Mouse (Mus musculus) limb, embryonic 14.5 days (tissue): Measurements from ENCODE around the gene Lrrc38. TPM values are rescaled to one million over a fixed set of nuclear protein-coding genes. Genes with fewer than 3 reads are reported as not detected.

Experiments
- ATAC-seq: fragments of 200-750 bp; cut with Nextera tagmentation; 2 replicates; pipeline ENCODE4 v1.8.0; 2017; ENCODE audit warnings: low read depth, moderate number of reproducible peaks, moderate TSS enrichment; ENCODE audit not compliant: low FRiP score
- DNase-seq: peaks from one replicate; pipeline ENCODE4 v3.0.0-alpha.2; 2015; ENCODE audit warnings: low spot score
- H3K27ac ChIP-seq: fragments of 300-500 bp; sonication (generic); replicated peaks from 2 replicates; pipeline ENCODE4 v1.5.1; 2014; ENCODE audit warnings: low read depth, mild to moderate bottlenecking, low read length, moderate library complexity, mixed read lengths
- H3K27me3 ChIP-seq: fragments of 300-500 bp; sonication (generic); 2 replicates; pipeline ENCODE4 v1.6.1; 2014; ENCODE audit warnings: low read length, mixed read lengths; ENCODE audit not compliant: control insufficient read depth, insufficient read depth
- H3K36me3 ChIP-seq: fragments of 300-500 bp; sonication (generic); 2 replicates; pipeline ENCODE4 v1.6.1; 2014; ENCODE audit warnings: mild to moderate bottlenecking, low read length, moderate library complexity, mixed read lengths; ENCODE audit not compliant: control insufficient read depth, insufficient read depth
- H3K4me1 ChIP-seq: fragments of 300-500 bp; sonication (generic); 2 replicates; pipeline ENCODE4 v1.6.1; 2014; ENCODE audit warnings: antibody characterized with exemption, low read length, mixed read lengths; ENCODE audit not compliant: control insufficient read depth, insufficient read depth
- H3K4me2 ChIP-seq: fragments of 300-500 bp; sonication (generic); replicated peaks from 2 replicates; pipeline ENCODE4 v1.6.1; 2014; ENCODE audit warnings: low read depth, mild to moderate bottlenecking, low read length, moderate library complexity; ENCODE audit not compliant: severe bottlenecking
- H3K4me3 ChIP-seq: fragments of 300-500 bp; sonication (generic); replicated peaks from 2 replicates; pipeline ENCODE4 v1.5.1; 2014; ENCODE audit warnings: low read length
- H3K9ac ChIP-seq: fragments of 300-500 bp; sonication (generic); 2 replicates; pipeline ENCODE4 v1.6.1; 2014; ENCODE audit warnings: mild to moderate bottlenecking, low read depth, low read length, moderate library complexity; ENCODE audit not compliant: severe bottlenecking
- H3K9me3 ChIP-seq: fragments of 300-500 bp; sonication (generic); 2 replicates; pipeline ENCODE4 v1.6.1; 2016; ENCODE audit warnings: low read length; ENCODE audit not compliant: control insufficient read depth
- POLR2A ChIP-seq: fragments of 200-500 bp; IDR thresholded peaks from 2 replicates; pipeline ENCODE4 v1.8.0; 2012; ENCODE audit warnings: inconsistent platforms, mild to moderate bottlenecking, moderate library complexity, borderline replicate concordance; ENCODE audit not compliant: insufficient read depth, insufficient read length; ENCODE audit errors: extremely low read depth
- WGBS: fragments of 180-500 bp; shearing (Covaris S2); extraction: QIAGEN DNeasy Blood & Tissue Kit; methylation state at CpG from one replicate; pipeline ENCODE4 v1.1.7; 2014; 5-methylcytosine and 5-hydroxymethylcytosine counted together
- polyA plus RNA-seq, 2 experiments: library from polyadenylated mRNA; depleted of rRNA in 1 of 2; stranded (reverse) in 1 of 2; unstranded in 1 of 2; fragments of >200 nt; fragmentation: Nextera tagmentation in 1 of 2; extraction: Ambion mirVana in 1 of 2; gene quantifications; 2 replicates each; pipeline versions ENCODE4 v1.2.1 to v1.2.3; 2012 to 2014

Lrrc38 gene
- polyA plus RNA-seq, 2 experiments = 1.2 to 1.8 TPM

- Histone ChIP-seq H3K4me1 (peaks cover 9% of the 10 kb centered on the region), H3K4me3 (no peak overlapping the region), H3K9me3 (no peaks in the 10 kb centered on the region), H3K9ac (no peak overlapping the region), H3K4me2 (no peak overlapping the region), H3K27me3 (no peaks in the 10 kb centered on the region), H3K36me3 (no peaks in the 10 kb centered on the region), H3K27ac (no peak overlapping the region)
- DNase-seq (no peak), ATAC-seq (no peak)
- 88% methylated on average over 4 of the region's 4 CpGs for WGBS
- no peak for TF ChIP-seq POLR2A
Measured at GRCm38 (mm10) chr4:143305031-143305430, 44.5 kb upstream of the Lrrc38 start.

- H3K36me3 ChIP-seq = no peaks in the 10 kb centered on the region
- H3K4me3 ChIP-seq = no peak overlapping the region
- 63% methylated on average over 5 of the region's 5 CpGs for WGBS
- H3K4me2 ChIP-seq = no peak overlapping the region
- no peaks in the 10 kb centered on the region for H3K9me3 ChIP-seq
- H3K27me3 ChIP-seq = no peaks in the 10 kb centered on the region
- no peak overlapping the region for H3K9ac ChIP-seq
- TF ChIP-seq POLR2A = no peak
- H3K4me1 ChIP-seq = no peaks in the 10 kb centered on the region
- no peak overlapping the region for H3K27ac ChIP-seq
- DNase-seq = no peak
- no peak for ATAC-seq
Measured at GRCm38 (mm10) chr4:143305987-143306772, 43.4 kb upstream of the Lrrc38 start.

- DNase-seq = no peak
- Histone ChIP-seq H3K4me3 (no peak overlapping the region), H3K27ac (no peak overlapping the region), H3K4me1 (no peaks in the 10 kb centered on the region), H3K36me3 (no peaks in the 10 kb centered on the region), H3K9me3 (no peaks in the 10 kb centered on the region), H3K9ac (no peak overlapping the region), H3K27me3 (no peaks in the 10 kb centered on the region), H3K4me2 (no peak overlapping the region)
- no peak for ATAC-seq
- no peak for TF ChIP-seq POLR2A
- 45% methylated on average over 2 of the region's 2 CpGs for WGBS
Measured at GRCm38 (mm10) chr4:143311341-143311740, 38.2 kb upstream of the Lrrc38 start.

- H3K4me1 ChIP-seq = no peaks in the 10 kb centered on the region
- 62% methylated on average over 6 of the region's 6 CpGs for WGBS
- ATAC-seq = no peak
- H3K4me2 ChIP-seq = no peak overlapping the region
- no peak for DNase-seq
- H3K9ac ChIP-seq = no peak overlapping the region
- H3K27ac ChIP-seq = no peak overlapping the region
- no peaks in the 10 kb centered on the region for H3K27me3 ChIP-seq
- TF ChIP-seq POLR2A = no peak
- H3K9me3 ChIP-seq = no peaks in the 10 kb centered on the region
- no peak overlapping the region for H3K4me3 ChIP-seq
- no peaks in the 10 kb centered on the region for H3K36me3 ChIP-seq
Measured at GRCm38 (mm10) chr4:143313299-143313698, 36.3 kb upstream of the Lrrc38 start.

DNA sequence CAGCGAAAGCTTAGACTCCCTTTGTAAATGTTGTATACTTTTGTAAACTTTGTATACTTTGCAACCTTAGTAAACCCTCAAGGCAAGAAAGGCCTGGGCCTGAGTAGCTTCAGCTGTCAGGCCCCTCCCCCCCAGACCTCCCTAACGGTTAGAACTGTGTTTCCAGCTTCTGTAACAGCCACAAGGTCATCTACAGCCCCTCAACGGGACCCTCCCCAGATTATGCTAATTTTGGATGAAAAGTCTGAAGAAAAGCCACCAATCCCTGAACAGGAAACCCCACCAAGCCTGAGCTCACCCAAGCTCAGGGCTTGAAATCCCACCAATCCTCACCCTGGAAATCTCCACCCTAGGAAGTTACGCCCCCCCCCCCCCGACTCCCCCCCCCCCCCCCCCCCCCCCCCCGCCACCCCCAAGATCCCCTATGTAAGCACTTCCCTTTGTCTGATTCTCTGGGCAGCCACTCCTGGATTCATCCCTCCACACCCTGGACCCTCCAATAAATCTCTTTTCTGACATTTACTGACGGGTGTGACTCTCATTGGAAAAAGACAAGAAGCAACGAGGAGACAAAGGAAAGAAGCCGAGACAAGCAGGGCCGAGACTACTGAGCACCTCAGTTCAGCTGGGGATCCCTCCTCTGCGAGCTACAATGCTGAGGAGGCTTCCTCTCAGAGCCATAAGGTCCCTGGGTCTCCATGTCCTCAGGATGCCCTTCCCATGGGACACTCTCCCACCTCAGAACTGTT lies 25.2 kb upstream of the Lrrc38 start:
- 16% methylated on average over 9 of the region's 11 CpGs for WGBS
- no peak for ATAC-seq
- Histone ChIP-seq H3K27me3 (no peaks in the 10 kb centered on the region), H3K4me3 (no peak overlapping the region), H3K27ac (no peak overlapping the region), H3K9ac (no peak overlapping the region), H3K4me2 (peak overlapping the region; percentile 56; the same call in 1 of the 2 replicates), H3K36me3 (no peaks in the 10 kb centered on the region), H3K9me3 (no peaks in the 10 kb centered on the region), H3K4me1 (0 out of 2 replicates have a peak, but pooled peaks cover 8% of the 10 kb centered on the region)
- DNase-seq = no peak
- TF ChIP-seq POLR2A = no peak
